Mouse (Mus musculus): Measurements from ENCODE around the gene 2310022A10Rik. TPM values are rescaled to one million over a fixed set of nuclear protein-coding genes. Genes with fewer than 3 reads are reported as not detected.

The 2310022A10Rik gene
- polyA plus RNA-seq, 1 experiment: 25.9 TPM

GRCm38 (mm10) chr7:27530937-27531336, 22.1 kb upstream of the 2310022A10Rik start:
- no peak for DNase-seq (ENCODE audit: low read depth in 1 of 2, low spot score in 2 of 2)
- no peaks in the 10 kb centered on the region for H3K27me3 ChIP-seq (ENCODE audit: control insufficient read depth, insufficient read depth, low read length)
- H3K4me3 ChIP-seq (ENCODE audit: extremely low read depth, insufficient read depth, insufficient read length): no peak overlapping the region
- no peaks in the 10 kb centered on the region for H3K4me1 ChIP-seq (ENCODE audit: control insufficient read depth, insufficient read depth, insufficient read length)
- no peak overlapping the region for H3K27ac ChIP-seq (ENCODE audit: insufficient read depth, low read length)
- peaks cover 21% of the 10 kb centered on the region for H3K36me3 ChIP-seq (ENCODE audit: control insufficient read depth, insufficient read depth, low read length)
- 94% methylated on average over 3 of the region's 3 CpGs for WGBS
- TF ChIP-seq POLR2A (IDR thresholded peaks at IDR 0.05; ENCODE audit: low read depth, low read length): no peak
- no peak for TF ChIP-seq CTCF (IDR thresholded peaks at IDR 0.05; ENCODE audit: extremely low read depth, insufficient read depth, insufficient read length, insufficient replicate concordance)

GRCm38 (mm10) chr7:27531707-27532106, 21.3 kb upstream of the 2310022A10Rik start:
- WGBS: 96% methylated on average over 10 of the region's 10 CpGs
- H3K27ac ChIP-seq (ENCODE audit: insufficient read depth, low read length): no peak overlapping the region
- H3K4me3 ChIP-seq (ENCODE audit: extremely low read depth, insufficient read depth, insufficient read length): no peak overlapping the region
- H3K4me1 ChIP-seq (ENCODE audit: control insufficient read depth, insufficient read depth, insufficient read length): 0 out of 2 replicates have a peak, but pooled peaks cover 2% of the 10 kb centered on the region
- peaks cover 22% of the 10 kb centered on the region for H3K36me3 ChIP-seq (ENCODE audit: control insufficient read depth, insufficient read depth, low read length)
- DNase-seq (ENCODE audit: low read depth in 1 of 2, low spot score in 2 of 2): no peak
- TF ChIP-seq POLR2A (IDR thresholded peaks at IDR 0.05; ENCODE audit: low read depth, low read length) (no peak), CTCF (IDR thresholded peaks at IDR 0.05; ENCODE audit: extremely low read depth, insufficient read depth, insufficient read length, insufficient replicate concordance) (no peak)
- no peaks in the 10 kb centered on the region for H3K27me3 ChIP-seq (ENCODE audit: control insufficient read depth, insufficient read depth, low read length)

- TF ChIP-seq POLR2A (IDR thresholded peaks at IDR 0.05; ENCODE audit: low read depth, low read length) (no peak), CTCF (IDR thresholded peaks at IDR 0.05; ENCODE audit: extremely low read depth, insufficient read depth, insufficient read length, insufficient replicate concordance) (no peak)
- 0 out of 2 replicates have a peak, but pooled peaks cover 2% of the 10 kb centered on the region for H3K4me1 ChIP-seq (ENCODE audit: control insufficient read depth, insufficient read depth, insufficient read length)
- no peak overlapping the region for H3K27ac ChIP-seq (ENCODE audit: insufficient read depth, low read length)
- no peak overlapping the region for H3K4me3 ChIP-seq (ENCODE audit: extremely low read depth, insufficient read depth, insufficient read length)
- WGBS: 93% methylated on average over 9 of the region's 9 CpGs
- no peak for DNase-seq (ENCODE audit: low read depth in 1 of 2, low spot score in 2 of 2)
- H3K27me3 ChIP-seq (ENCODE audit: control insufficient read depth, insufficient read depth, low read length): no peaks in the 10 kb centered on the region
- peaks cover 22% of the 10 kb centered on the region for H3K36me3 ChIP-seq (ENCODE audit: control insufficient read depth, insufficient read depth, low read length)
These were observed 20.5 kb upstream of the 2310022A10Rik start for GRCm38 (mm10) chr7:27532480-27533050.

DNA sequence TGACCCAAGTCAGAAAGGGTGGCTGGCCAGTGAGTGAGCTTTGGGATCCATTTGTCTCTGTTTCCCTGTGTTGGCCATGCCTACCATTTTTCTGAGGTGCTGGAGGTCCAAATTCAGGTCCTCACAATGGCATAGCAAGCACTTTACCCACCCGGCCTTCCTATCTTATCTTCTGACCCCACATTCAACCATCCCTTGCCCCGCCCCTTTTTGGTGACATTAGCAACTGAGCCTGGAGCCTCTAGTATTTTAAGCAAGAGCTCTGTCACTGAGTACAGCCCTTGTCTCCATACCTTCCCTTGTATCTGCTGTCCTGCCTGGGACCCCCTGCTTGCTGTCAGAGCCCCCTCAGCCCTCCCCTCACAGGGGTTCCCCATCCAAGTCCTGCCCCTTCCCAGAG, 17.6 kb upstream of the 2310022A10Rik start:
- no peak overlapping the region for H3K4me3 ChIP-seq (ENCODE audit: extremely low read depth, insufficient read depth, insufficient read length)
- WGBS: 85% methylated on average over 2 of the region's 2 CpGs
- 0 out of 2 replicates have a peak, but pooled peaks cover 2% of the 10 kb centered on the region for H3K4me1 ChIP-seq (ENCODE audit: control insufficient read depth, insufficient read depth, insufficient read length)
- TF ChIP-seq CTCF (IDR thresholded peaks at IDR 0.05; ENCODE audit: extremely low read depth, insufficient read depth, insufficient read length, insufficient replicate concordance) (no peak), POLR2A (IDR thresholded peaks at IDR 0.05; ENCODE audit: low read depth, low read length) (no peak)
- no peak overlapping the region for H3K27ac ChIP-seq (ENCODE audit: insufficient read depth, low read length)
- H3K27me3 ChIP-seq (ENCODE audit: control insufficient read depth, insufficient read depth, low read length): no peaks in the 10 kb centered on the region
- H3K36me3 ChIP-seq (ENCODE audit: control insufficient read depth, insufficient read depth, low read length): peaks cover 23% of the 10 kb centered on the region
- DNase-seq (ENCODE audit: low read depth in 1 of 2, low spot score in 2 of 2): no peak

- no peak overlapping the region for H3K4me3 ChIP-seq (ENCODE audit: extremely low read depth, insufficient read depth, insufficient read length)
- no peak overlapping the region; the same call in 1 of the 2 replicates for H3K27ac ChIP-seq (ENCODE audit: insufficient read depth, low read length)
- H3K36me3 ChIP-seq (ENCODE audit: control insufficient read depth, insufficient read depth, low read length): peaks cover 23% of the 10 kb centered on the region
- 45% methylated on average over 6 of the region's 6 CpGs for WGBS
- peaks cover 6% of the 10 kb centered on the region; the same call in 1 of the 2 replicates for H3K4me1 ChIP-seq (ENCODE audit: control insufficient read depth, insufficient read depth, insufficient read length)
- DNase-seq (ENCODE audit: low read depth in 1 of 2, low spot score in 2 of 2): no peak
- H3K27me3 ChIP-seq (ENCODE audit: control insufficient read depth, insufficient read depth, low read length): no peaks in the 10 kb centered on the region
- TF ChIP-seq CTCF (IDR thresholded peaks at IDR 0.05; ENCODE audit: extremely low read depth, insufficient read depth, insufficient read length, insufficient replicate concordance) (no peak), POLR2A (IDR thresholded peaks at IDR 0.05; ENCODE audit: low read depth, low read length) (no peak)
These were observed 16.4 kb upstream of the 2310022A10Rik start for GRCm38 (mm10) chr7:27536618-27537017.

DNA sequence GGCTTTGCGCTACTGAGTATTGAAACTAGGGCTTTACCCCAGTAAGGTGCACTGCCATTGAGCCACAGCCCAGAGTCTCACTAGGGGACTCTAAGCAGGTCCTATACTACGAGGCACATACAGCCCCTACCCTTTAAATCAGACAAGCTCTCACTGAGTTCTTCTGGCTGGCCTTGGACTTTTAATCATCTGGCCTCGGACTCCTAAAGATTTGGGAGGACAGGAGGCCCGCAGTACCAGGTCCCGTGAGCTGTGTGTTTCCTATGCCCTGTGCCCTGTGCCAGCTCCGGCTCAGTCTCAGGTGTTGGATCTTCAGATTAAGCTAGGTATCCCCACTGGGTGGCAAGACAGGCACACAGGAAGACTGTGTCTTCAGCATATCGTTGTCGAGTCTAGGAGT, 15.0 kb upstream of the 2310022A10Rik start:
- H3K4me1 ChIP-seq (ENCODE audit: control insufficient read depth, insufficient read depth, insufficient read length): peaks cover 13% of the 10 kb centered on the region; the same call in 1 of the 2 replicates
- H3K36me3 ChIP-seq (ENCODE audit: control insufficient read depth, insufficient read depth, low read length): peaks cover 14% of the 10 kb centered on the region
- no peak overlapping the region for H3K4me3 ChIP-seq (ENCODE audit: extremely low read depth, insufficient read depth, insufficient read length)
- DNase-seq (ENCODE audit: low read depth in 1 of 2, low spot score in 2 of 2): no peak
- TF ChIP-seq CTCF (IDR thresholded peaks at IDR 0.05; ENCODE audit: extremely low read depth, insufficient read depth, insufficient read length, insufficient replicate concordance) (no peak), POLR2A (IDR thresholded peaks at IDR 0.05; ENCODE audit: low read depth, low read length) (no peak)
- WGBS: 90% methylated on average over 8 of the region's 8 CpGs
- H3K27ac ChIP-seq (ENCODE audit: insufficient read depth, low read length): no peak overlapping the region; the same call in 1 of the 2 replicates
- no peaks in the 10 kb centered on the region for H3K27me3 ChIP-seq (ENCODE audit: control insufficient read depth, insufficient read depth, low read length)

GRCm38 (mm10) chr7:27538797-27539196, 14.2 kb upstream of the 2310022A10Rik start:
- H3K4me1 ChIP-seq (ENCODE audit: control insufficient read depth, insufficient read depth, insufficient read length): peaks cover 13% of the 10 kb centered on the region; the same call in 1 of the 2 replicates
- H3K36me3 ChIP-seq (ENCODE audit: control insufficient read depth, insufficient read depth, low read length): peaks cover 9% of the 10 kb centered on the region
- no peak overlapping the region for H3K27ac ChIP-seq (ENCODE audit: insufficient read depth, low read length)

More at GRCm38 (mm10) chr7:27538797-27539196, 14.2 kb upstream of the 2310022A10Rik start:
- Histone ChIP-seq H3K4me3 (ENCODE audit: extremely low read depth, insufficient read depth, insufficient read length) (no peak overlapping the region), H3K27me3 (ENCODE audit: control insufficient read depth, insufficient read depth, low read length) (no peaks in the 10 kb centered on the region)
- 79% methylated on average over 2 of the region's 2 CpGs for WGBS
- no peak for DNase-seq (ENCODE audit: low read depth in 1 of 2, low spot score in 2 of 2)
- TF ChIP-seq POLR2A (IDR thresholded peaks at IDR 0.05; ENCODE audit: low read depth, low read length) (no peak), CTCF (IDR thresholded peaks at IDR 0.05; ENCODE audit: extremely low read depth, insufficient read depth, insufficient read length, insufficient replicate concordance) (no peak)

All from spleen, adult 2 months (tissue).